Mouse (Mus musculus) liver, embryonic 16.5 days (tissue): ENCODE measurements around the gene Inafm2. TPM values are rescaled to one million over a fixed set of nuclear protein-coding genes. Genes with fewer than 3 reads are reported as not detected.

Experiments
- ATAC-seq: fragments of 200-750 bp; cut with Nextera tagmentation; 2 replicates; pipeline ENCODE4 v1.8.0; 2017; ENCODE audit warnings: low read depth, mild to moderate bottlenecking, moderate number of reproducible peaks, moderate library complexity
- H3K27ac ChIP-seq: fragments of 300-500 bp; sonication (generic); 2 replicates; pipeline ENCODE4 v1.5.1; 2014; ENCODE audit warnings: mild to moderate bottlenecking, low read length
- H3K27me3 ChIP-seq: fragments of 300-500 bp; sonication (generic); 2 replicates; pipeline ENCODE4 v1.6.1; 2014; ENCODE audit warnings: low read depth, low read length, mixed read lengths; ENCODE audit not compliant: control insufficient read depth, insufficient read depth
- H3K36me3 ChIP-seq: fragments of 300-500 bp; sonication (generic); 2 replicates; pipeline ENCODE4 v1.6.1; 2014; ENCODE audit warnings: mild to moderate bottlenecking; ENCODE audit not compliant: control insufficient read depth, insufficient read depth
- H3K4me1 ChIP-seq: fragments of 300-500 bp; sonication (generic); 2 replicates; pipeline ENCODE4 v1.6.1; 2014; ENCODE audit warnings: low read depth, low read length, mixed read lengths; ENCODE audit not compliant: control insufficient read depth
- H3K4me2 ChIP-seq: fragments of 300-500 bp; sonication (generic); 2 replicates; pipeline ENCODE4 v1.6.1; 2014; ENCODE audit warnings: low read depth, low read length, mixed read lengths
- H3K4me3 ChIP-seq: fragments of 300-500 bp; sonication (generic); 2 replicates; pipeline ENCODE4 v1.5.1; 2014; ENCODE audit warnings: low read depth, mild to moderate bottlenecking, low read length
- H3K9ac ChIP-seq: fragments of 300-500 bp; sonication (generic); 2 replicates; pipeline ENCODE4 v1.6.1; 2014; ENCODE audit warnings: low read depth, low read length
- H3K9me3 ChIP-seq: fragments of 300-500 bp; sonication (generic); replicated peaks from 2 replicates; pipeline ENCODE4 v1.6.1; 2016; ENCODE audit warnings: low read length; ENCODE audit not compliant: control insufficient read depth
- WGBS: fragments of 180-500 bp; shearing (Covaris S2); extraction: QIAGEN DNeasy Blood & Tissue Kit; methylation state at CpG from one replicate; pipeline ENCODE4 v1.1.7; 2014; ENCODE audit not compliant: insufficient replicate concordance; 5-methylcytosine and 5-hydroxymethylcytosine counted together
- polyA plus RNA-seq: library from polyadenylated mRNA; unstranded; fragments of >200 nt; fragmentation: Nextera tagmentation; extraction: Ambion mirVana; gene quantifications from 2 replicates; pipeline ENCODE4 v1.2.1, GENCODE M21; 2015

Gene Inafm2
- 12.0 and 12.1 TPM in 2 replicates for polyA plus RNA-seq

- Histone ChIP-seq H3K4me1 (peaks cover 30% of the 10 kb centered on the region), H3K27me3 (peaks cover 9% of the 10 kb centered on the region; the same call in 1 of the 2 replicates), H3K4me2 (peak within 1 kb of the TSS; percentile 99), H3K9ac (peak within 1 kb of the TSS; percentile 89), H3K4me3 (peak within 1 kb of the TSS; percentile 85), H3K27ac (peak within 1 kb of the TSS; percentile 46), H3K36me3 (no peaks in the 10 kb centered on the region), H3K9me3 (no peaks in the 10 kb centered on the region)
- under 1% methylated on average over 53 of the region's 57 CpGs for WGBS
- ATAC-seq: peak; percentile 90
Measured at GRCm38 (mm10) chr2:118745232-118745884, at the start of gene Inafm2. Gene Inafm2 (plus strand): TSS chr2:118745758.

DNA sequence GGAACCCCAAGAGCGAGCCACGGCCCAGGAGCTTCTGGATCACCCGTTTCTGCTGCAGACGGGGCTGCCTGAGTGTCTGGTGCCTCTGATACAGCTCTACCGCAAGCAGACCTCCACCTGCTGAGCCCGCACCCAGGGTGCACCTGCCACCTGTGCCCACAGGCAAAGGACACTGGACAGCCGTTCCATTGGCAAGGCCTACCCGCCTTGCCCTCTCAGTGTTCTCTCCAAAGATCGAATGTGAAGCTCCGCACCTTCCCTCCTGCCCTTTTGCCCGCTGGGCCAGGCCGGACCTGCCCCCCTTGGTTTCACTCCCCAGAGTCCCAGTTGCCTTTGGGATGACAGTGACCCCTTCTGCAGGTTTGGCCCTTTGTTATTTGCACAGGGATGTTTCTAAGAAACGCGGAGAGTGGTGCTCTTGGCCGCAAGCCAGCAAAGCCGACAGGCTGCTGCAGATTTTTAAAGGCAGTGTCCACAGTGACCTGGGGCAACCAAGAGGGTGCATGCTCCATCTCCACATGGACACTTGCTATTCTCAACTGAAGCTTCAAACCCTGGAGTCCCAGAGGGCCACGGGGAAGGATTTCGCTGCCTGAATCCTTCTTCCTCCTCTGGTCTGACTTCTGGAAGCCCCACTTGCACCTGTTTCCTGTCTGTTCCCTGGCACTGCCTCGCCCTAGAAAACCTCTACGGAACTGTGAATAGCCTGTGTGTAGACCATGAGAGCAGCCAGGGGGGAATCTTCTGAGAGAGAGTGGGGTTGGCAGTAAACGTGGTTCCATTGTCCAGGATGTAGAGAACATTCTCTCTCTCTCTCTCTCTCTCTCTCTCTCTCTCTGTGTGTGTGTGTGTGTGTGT lies 48.9 kb upstream of the Inafm2 start:
- Histone ChIP-seq H3K9ac (no peak overlapping the region), H3K36me3 (no peaks in the 10 kb centered on the region), H3K4me2 (0 out of 2 replicates have a peak overlapping the region, but pooled peaks have one; percentile 13), H3K27me3 (peaks cover 39% of the 10 kb centered on the region), H3K27ac (no peak overlapping the region), H3K4me3 (no peak overlapping the region; the same call in 1 of the 2 replicates), H3K4me1 (peaks cover 8% of the 10 kb centered on the region), H3K9me3 (no peaks in the 10 kb centered on the region)
- 0 out of 2 replicates have a peak, but pooled peaks have one; percentile 31 for ATAC-seq
- 37% methylated on average over 21 of the region's 21 CpGs for WGBS

- Histone ChIP-seq H3K36me3 (no peaks in the 10 kb centered on the region), H3K9ac (no peak overlapping the region), H3K4me2 (no peak overlapping the region), H3K4me1 (peaks cover 8% of the 10 kb centered on the region), H3K9me3 (no peaks in the 10 kb centered on the region), H3K27me3 (peaks cover 46% of the 10 kb centered on the region), H3K27ac (no peak overlapping the region), H3K4me3 (no peak overlapping the region)
- no peak for ATAC-seq
- 44% methylated on average over 5 of the region's 5 CpGs for WGBS
Measured at GRCm38 (mm10) chr2:118697311-118697877, 48.2 kb upstream of the Inafm2 start.

DNA sequence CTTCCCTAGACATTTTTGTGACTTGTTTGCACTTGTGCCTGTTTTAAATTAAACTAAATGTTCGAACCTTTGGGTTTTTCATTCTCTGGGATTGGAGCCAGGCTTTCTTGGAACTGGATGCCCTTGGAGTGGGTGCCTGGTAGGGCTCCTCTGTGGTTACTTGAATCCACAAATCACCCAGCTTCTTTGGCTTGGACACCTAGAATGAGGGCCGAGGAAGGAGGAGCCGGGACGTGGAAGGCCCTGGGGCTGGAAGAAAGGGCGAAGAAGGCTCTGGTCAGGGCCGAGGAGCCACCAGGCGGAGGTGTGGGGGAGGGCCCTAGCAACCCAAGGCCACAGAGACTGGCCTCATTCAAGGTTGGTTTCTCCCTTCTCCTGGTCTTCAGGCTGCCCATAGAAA lies 47.6 kb upstream of the Inafm2 start:
- no peak for ATAC-seq
- H3K36me3 ChIP-seq: no peaks in the 10 kb centered on the region
- H3K27me3 ChIP-seq: peaks cover 52% of the 10 kb centered on the region
- H3K4me1 ChIP-seq: peaks cover 14% of the 10 kb centered on the region
- H3K9me3 ChIP-seq: no peaks in the 10 kb centered on the region
- H3K9ac ChIP-seq: no peak overlapping the region
- WGBS: 42% methylated on average over 7 of the region's 7 CpGs
- H3K4me2 ChIP-seq: no peak overlapping the region
- H3K4me3 ChIP-seq: no peak overlapping the region
- no peak overlapping the region for H3K27ac ChIP-seq

DNA sequence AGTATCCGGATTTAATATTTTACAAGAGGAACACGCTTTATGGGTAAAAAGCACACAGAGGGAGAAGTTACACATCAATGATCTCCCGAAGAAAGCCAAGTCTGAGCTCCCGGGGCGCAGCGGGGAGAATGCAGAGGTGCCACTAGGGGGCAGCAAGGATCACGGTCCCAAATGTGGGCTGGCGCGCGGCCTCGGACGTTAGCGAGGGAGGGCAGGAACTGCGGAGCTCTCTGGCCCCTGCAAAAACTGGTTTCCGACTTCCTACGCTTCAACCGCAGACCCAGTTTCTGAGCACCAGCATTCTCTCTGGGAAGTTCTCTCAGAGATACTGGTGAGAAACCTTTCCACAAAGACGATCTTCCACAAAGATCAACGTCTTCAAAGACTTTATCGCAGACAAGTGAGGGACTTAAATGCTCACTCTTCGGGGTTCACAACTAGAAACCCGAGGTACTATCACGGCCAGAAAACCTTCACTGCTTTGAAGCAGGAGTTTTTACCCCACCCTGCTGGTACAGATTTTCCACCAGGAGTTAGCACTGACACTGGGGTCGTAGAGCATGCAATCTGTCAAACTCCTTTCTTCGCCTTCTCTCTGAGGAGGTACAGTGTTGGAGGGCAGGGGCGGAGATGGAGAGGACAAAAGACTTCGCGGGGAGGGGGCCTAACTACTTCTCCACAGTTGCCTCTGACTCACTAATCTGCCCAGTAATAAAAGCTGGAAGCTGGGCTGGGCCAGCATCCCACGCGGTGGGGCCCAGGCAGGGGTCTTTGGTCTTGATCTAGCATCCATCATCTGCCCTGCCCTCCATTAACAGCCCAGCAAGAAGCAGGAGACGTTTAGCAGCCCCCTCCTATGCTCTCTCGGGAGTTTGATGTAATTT lies 45.1 kb upstream of the Inafm2 start:
- Histone ChIP-seq H3K9me3 (no peaks in the 10 kb centered on the region), H3K36me3 (no peaks in the 10 kb centered on the region), H3K4me3 (peak overlapping the region; percentile 0; the same call in 1 of the 2 replicates), H3K9ac (no peak overlapping the region), H3K4me2 (peak overlapping the region; percentile 32), H3K27me3 (peaks cover 77% of the 10 kb centered on the region), H3K4me1 (peaks cover 25% of the 10 kb centered on the region), H3K27ac (no peak overlapping the region)
- ATAC-seq: no peak
- WGBS: 2% methylated on average over 32 of the region's 32 CpGs

DNA sequence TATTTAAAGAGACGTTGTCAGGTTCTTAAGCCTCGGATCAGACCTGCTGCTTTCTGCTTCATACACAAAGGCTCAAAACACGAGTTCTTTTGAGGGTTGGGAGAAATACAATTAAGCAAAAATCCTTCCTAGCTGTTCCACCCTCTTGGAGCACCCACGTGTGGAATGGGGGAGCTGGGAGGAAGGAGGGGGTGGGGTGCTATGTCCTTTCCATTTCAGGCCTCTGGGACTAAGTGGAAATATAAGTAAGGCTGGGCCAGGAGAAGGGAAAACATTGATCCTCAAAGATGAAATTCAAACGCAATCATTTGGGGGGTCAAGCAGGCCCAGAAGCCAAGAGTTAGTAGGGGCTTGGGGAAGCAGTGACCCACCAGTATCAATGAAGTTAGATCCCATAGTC lies 44.4 kb upstream of the Inafm2 start:
- Histone ChIP-seq H3K4me1 (peaks cover 22% of the 10 kb centered on the region), H3K36me3 (no peaks in the 10 kb centered on the region), H3K4me2 (no peak overlapping the region), H3K9ac (no peak overlapping the region), H3K9me3 (no peaks in the 10 kb centered on the region), H3K27me3 (peaks cover 82% of the 10 kb centered on the region), H3K4me3 (no peak overlapping the region), H3K27ac (no peak overlapping the region)
- no peak for ATAC-seq
- WGBS: 19% methylated on average over 5 of the region's 5 CpGs

- Histone ChIP-seq H3K4me2 (peak overlapping the region; percentile 62), H3K9ac (no peak overlapping the region), H3K9me3 (no peaks in the 10 kb centered on the region), H3K27me3 (peaks cover 88% of the 10 kb centered on the region), H3K36me3 (no peaks in the 10 kb centered on the region), H3K4me3 (peak overlapping the region; percentile 52), H3K27ac (no peak overlapping the region), H3K4me1 (peaks cover 20% of the 10 kb centered on the region)
- no peak for ATAC-seq
- WGBS: 11% methylated on average over 51 of the region's 51 CpGs
Measured at GRCm38 (mm10) chr2:118701971-118702882, 43.3 kb upstream of the Inafm2 start.
